Mouse (Mus musculus): ENCODE measurements around the gene Zbtb6. TPM values are rescaled to one million over a fixed set of nuclear protein-coding genes. Genes with fewer than 3 reads are reported as not detected.

Zbtb6 gene
- polyA plus RNA-seq, 1 experiment: 1.4 TPM

DNA sequence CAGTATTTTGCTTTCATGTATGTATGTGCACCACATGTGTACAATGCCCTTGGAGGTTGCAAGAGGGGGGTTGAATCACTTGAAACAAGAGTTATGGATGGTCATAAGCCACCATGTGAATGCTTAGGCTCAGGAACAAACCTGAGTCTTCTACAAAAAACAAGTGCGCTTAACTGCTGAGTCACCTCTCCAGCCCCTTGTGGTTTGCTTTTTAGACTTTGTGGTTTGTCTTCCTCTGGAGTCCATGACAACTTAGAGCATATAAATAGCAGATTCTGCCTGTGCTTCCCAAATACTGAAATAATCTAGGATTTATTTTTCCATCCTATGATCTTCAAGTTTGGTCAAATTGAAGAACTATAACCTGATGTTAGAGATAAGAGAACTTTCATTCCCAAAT is 67.0 kb downstream of the Zbtb6 start:
- Histone ChIP-seq H3K4me1 (ENCODE audit: control insufficient read depth, insufficient read depth, insufficient read length) (no peaks in the 10 kb centered on the region), H3K36me3 (ENCODE audit: control insufficient read depth, insufficient read depth, low read length) (peaks cover 20% of the 10 kb centered on the region), H3K27ac (ENCODE audit: insufficient read depth, low read length) (no peak overlapping the region), H3K27me3 (ENCODE audit: control insufficient read depth, insufficient read depth, low read length) (no peaks in the 10 kb centered on the region), H3K4me3 (ENCODE audit: extremely low read depth, insufficient read depth, insufficient read length) (no peak overlapping the region)
- no peak for TF ChIP-seq POLR2A (IDR thresholded peaks at IDR 0.05; ENCODE audit: low read depth, low read length)
- WGBS: 66% methylated on average over 1 of the region's 1 CpGs
- no peak for DNase-seq (ENCODE audit: low read depth in 1 of 2, low spot score in 2 of 2)

Other genes starting within 250 kb of the Zbtb6 start
- gene Olfr366, start 231.6 kb downstream of the Zbtb6 start, polyA plus RNA-seq (2012; rRNA removed): not detected in 2 replicates
- gene Olfr368, start 116.7 kb downstream of the Zbtb6 start, polyA plus RNA-seq (2012; rRNA removed): not detected in 2 replicates
- 4.5 and 4.6 TPM in 2 replicates for gene Pdcl, start 83.8 kb downstream of the Zbtb6 start, polyA plus RNA-seq (2012; rRNA removed)
- gene Rc3h2, start 20.3 kb downstream of the Zbtb6 start, polyA plus RNA-seq (2012; rRNA removed): 4.4 and 4.7 TPM in 2 replicates
- 1.3 and 1.9 TPM in 2 replicates for gene Zbtb26, start within 50 bp of the Zbtb6 start, polyA plus RNA-seq (2012; rRNA removed)
- 3.8 and 5.1 TPM in 2 replicates for gene Rabgap1, start 108 bp upstream of the Zbtb6 start, polyA plus RNA-seq (2012; rRNA removed)
- gene Gpr21, start 73.2 kb upstream of the Zbtb6 start, polyA plus RNA-seq (2012; rRNA removed): 0.12 and 0.15 TPM in 2 replicates

Measured in spleen, adult 2 months (tissue).